Mouse (Mus musculus): ENCODE results near the gene Ust.
"Not testable (repeated sequence)": the region's sequence is repeated elsewhere in the genome, so short reads cannot be mapped to it uniquely, and the experiment has no call there.

Gene Ust

DNA sequence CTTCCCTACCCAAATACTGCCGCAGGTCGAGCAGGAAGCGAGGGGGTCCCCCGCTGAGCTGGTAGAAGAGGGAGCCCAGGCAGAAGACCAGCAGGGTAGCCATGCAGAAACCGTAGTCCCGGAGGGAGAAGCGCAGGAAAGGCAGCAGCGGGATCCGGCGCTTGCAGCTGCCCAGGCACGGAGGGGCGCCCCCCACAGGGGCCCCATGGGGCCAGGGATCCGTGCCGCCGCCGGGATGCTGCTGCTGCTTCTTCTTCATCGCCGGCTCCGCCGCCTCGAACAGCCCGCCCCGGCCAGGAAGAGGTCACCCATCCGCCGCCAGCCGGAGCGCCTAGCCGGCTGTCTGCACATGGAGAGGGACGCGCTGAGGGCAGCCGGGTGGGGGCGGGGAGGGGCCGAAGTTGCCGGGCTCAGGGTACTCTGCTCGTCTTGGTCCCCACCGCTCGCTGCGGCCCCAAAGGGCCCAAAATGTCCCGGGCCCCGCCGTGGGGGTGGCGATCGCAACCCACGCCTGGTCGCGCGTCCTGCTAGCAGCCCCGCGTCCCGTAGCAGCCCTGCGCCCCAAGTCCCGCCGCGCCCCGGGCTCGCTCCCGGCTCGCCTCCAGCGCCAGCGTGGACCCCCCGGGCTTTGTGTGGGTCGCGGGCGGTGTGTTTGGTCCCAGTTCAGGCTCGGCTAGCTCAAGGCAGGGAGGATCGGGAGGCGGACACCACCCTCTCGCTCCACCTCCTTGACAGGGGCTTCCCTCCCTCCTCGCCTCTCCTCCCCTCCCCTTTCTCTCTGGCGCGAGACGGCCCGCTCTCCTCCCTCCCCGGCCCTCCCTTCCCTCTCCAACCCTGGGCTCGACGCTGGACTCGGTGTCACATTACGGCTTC lies at the start of gene Ust:
TSS of gene Ust (minus strand) at position 685 of the 873 bp plus-strand sequence.
- in situ Hi-C loops (cut with MboI, MseI): loop anchor here (25.0 kb wide), 1 partner anchor 681 kb away; the partner anchor contains the start of gene Zc3h12d

DNA sequence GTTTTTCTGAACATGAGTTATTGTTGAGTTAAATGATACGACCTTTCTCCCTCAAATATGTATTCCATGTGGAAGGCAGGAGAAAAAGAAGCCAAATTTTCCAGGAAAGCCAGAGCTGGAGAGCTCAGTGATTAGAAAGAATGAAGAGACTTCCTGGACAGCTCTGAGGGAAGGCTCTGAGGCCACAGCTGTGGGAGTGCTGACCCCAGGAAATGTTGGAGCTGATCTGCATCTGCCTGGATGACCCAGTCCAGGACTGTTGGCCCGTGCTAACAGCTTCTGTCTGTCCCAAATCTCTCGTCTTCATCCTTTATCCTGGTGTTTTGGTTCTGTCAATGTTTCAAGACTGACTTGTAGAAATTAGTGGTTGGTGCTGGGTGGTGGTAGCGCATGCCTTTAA lies 42.7 kb upstream of the Ust start:
- in situ Hi-C loops (cut with MboI, MseI): no loop called here

DNA sequence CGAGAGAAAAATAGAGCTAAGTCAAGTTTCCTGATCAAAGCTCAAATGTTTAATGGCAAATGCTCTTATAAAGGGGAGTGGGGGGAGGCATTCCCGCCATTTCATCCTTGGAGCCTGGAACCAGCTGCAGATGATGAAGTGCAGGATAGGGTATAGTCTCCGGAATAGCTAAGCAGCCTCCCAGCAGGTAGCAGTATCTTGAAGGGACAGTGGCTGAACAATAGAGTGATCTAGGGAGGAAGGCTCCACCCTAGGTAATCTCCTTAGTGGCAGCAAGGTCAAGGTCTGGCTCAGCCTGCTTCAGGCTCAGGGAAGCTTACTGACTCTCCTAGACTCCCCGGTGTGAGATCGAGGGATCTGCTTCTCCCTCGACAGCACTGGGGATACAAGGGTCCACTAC lies 40.9 kb upstream of the Ust start:
- in situ Hi-C loops (cut with MboI, MseI): not testable (repeated sequence)

GRCm38 (mm10) chr10:8552239-8552638 lies 33.6 kb upstream of the Ust start:
- in situ Hi-C loops (cut with MboI, MseI): not testable (repeated sequence)

DNA sequence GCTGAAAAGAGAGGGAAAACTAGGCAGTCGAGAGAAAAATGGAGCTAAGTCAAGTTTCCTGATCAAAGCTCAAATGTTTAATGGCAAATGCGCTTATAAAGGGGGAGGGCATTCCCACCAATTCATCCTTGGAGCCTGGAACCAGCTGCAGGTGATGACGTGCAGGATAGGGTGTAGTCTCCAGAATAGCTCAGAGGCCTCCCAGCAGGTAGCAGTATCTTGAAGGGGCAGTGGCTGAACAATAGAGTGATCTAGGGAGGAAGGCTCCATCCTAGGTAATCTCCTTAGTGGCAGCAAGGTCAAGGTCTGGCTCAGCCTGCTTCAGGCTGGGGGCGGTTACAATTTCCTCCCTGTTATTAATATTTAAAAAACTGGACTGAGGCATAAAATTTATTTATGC lies 33.0 kb upstream of the Ust start:
- in situ Hi-C loops (cut with MboI, MseI): not testable (repeated sequence)

DNA sequence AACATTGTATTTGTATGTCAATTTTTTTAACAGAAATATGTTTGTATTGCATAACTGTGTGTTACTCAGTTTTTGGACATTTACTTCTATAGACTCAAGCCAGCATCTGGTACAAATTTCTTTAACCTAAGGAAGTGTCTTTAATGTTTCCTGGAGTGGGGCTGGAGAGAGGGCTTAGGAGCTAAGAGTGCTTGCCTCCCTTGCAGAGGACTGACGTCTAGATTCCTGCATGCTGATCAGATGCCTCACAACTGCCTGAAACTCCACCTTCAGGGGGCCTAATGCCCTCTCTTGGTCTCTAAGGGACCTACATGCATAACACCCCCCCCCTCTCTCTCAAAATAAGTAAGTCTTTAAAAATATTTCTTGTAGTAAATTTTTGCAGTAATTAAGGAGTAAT lies 22.9 kb upstream of the Ust start:
- in situ Hi-C loops (cut with MboI, MseI): no loop called here

GRCm38 (mm10) chr10:8535445-8535844 lies 16.8 kb upstream of the Ust start:
- in situ Hi-C loops (cut with MboI, MseI): no loop called here

GRCm38 (mm10) chr10:8531651-8532050 lies 13.0 kb upstream of the Ust start:
- in situ Hi-C loops (cut with MboI, MseI): no loop called here

- in situ Hi-C loops (cut with MboI, MseI): no loop called here
Observed at GRCm38 (mm10) chr10:8530505-8531051, 12.0 kb upstream of the Ust start.

GRCm38 (mm10) chr10:8529173-8529572 lies 10.5 kb upstream of the Ust start:
- in situ Hi-C loops (cut with MboI, MseI): loop anchor here (10.0 kb wide), 1 partner anchor 204 kb away; no protein-coding TSS in a partner anchor

DNA sequence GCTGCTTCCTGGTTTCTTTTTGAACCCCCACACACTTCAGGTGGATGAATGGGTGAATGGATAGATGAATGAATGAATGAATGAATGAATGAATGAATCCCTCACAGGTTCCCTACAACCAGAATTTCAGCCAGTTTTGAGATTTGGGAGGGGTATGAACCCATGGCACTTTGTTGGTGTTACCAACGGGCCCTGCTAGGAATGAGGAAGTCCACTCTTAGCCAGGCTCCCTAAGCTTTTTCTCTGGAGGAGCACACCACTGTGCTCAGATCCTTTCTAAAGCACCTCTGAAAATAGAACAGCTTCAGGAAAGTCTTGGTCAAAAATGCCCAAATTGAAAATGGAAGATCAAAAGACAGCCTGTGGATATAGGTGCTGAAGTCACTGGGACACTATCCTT lies 6.7 kb upstream of the Ust start:
- in situ Hi-C loops (cut with MboI, MseI): loop anchor here (10.0 kb wide), 1 partner anchor 201 kb away; no protein-coding TSS in a partner anchor

- in situ Hi-C loops (cut with MboI, MseI): loop anchor here (10.0 to 25.0 kb wide), 2 partner anchors 197 to 684 kb away; partner anchors contain the start of gene Zc3h12d
Observed at GRCm38 (mm10) chr10:8521536-8521935, 2.9 kb upstream of the Ust start.

GRCm38 (mm10) chr10:8520766-8521395 lies 2.3 kb upstream of the Ust start:
- in situ Hi-C loops (cut with MboI, MseI): loop anchor here (10.0 to 25.0 kb wide), 2 partner anchors 196 to 684 kb away; partner anchors contain the start of gene Zc3h12d

GRCm38 (mm10) chr10:8519014-8519491 lies 428 bp upstream of the Ust start:
- in situ Hi-C loops (cut with MboI, MseI): loop anchor here (25.0 kb wide), 1 partner anchor 682 kb away; the partner anchor contains the start of gene Zc3h12d

DNA sequence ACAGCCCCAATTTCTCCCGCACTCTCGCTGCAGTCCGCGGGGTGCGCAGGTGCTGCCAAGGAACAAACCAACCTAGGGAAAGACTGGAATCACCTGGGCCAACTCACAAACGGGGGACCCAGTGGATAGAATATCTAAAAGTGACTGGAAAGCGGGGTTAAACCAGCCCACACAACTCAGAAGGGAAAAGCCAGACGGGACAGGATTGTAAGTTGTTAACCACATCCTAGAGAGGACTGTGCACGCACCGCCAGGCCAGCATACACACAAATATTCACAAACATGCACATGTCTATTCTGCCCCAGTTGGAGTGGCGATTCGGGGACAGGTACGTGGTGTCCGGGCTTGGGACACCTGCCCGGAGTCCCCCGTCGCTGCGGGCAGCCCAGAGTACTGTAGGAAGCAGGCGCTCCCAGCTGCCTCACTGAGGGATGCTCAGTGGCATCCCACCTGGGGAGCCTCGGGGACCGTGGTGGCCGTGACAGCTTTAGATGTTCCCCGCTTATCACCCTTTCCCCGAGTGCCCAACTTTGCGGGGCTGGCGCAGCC lies 959 bp downstream of the Ust start:
- in situ Hi-C loops (cut with MboI, MseI): loop anchor here (25.0 kb wide), 1 partner anchor 680 kb away; the partner anchor contains the start of gene Zc3h12d

- in situ Hi-C loops (cut with MboI, MseI): loop anchor here (25.0 kb wide), 1 partner anchor 680 kb away; the partner anchor contains the start of gene Zc3h12d
Observed at GRCm38 (mm10) chr10:8516916-8517524, 1.6 kb downstream of the Ust start.

- in situ Hi-C loops (cut with MboI, MseI): loop anchor here (25.0 kb wide), 1 partner anchor 676 kb away; the partner anchor contains the start of gene Zc3h12d
Observed at GRCm38 (mm10) chr10:8513690-8514089, 4.9 kb downstream of the Ust start.

DNA sequence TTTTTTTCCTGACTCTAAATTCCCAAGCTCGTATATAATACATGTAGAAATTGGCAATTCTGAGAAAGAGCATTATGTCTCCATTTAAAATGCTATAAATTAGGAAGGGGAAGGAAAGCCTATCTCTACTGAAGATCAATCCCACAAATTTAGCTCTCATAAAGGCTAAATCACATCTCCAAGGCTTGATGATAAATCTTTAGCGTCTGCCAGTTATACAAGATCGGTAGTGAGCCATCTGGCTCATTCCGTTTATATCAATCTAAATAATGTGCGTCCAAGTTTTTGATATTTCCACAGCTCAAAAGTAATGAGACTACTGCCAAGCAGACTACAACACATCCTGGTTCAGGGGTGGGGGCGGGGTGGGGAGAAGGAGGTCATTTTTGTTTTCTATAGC lies 6.4 kb downstream of the Ust start:
- in situ Hi-C loops (cut with MboI, MseI): loop anchor here (25.0 kb wide), 1 partner anchor 675 kb away; the partner anchor contains the start of gene Zc3h12d

DNA sequence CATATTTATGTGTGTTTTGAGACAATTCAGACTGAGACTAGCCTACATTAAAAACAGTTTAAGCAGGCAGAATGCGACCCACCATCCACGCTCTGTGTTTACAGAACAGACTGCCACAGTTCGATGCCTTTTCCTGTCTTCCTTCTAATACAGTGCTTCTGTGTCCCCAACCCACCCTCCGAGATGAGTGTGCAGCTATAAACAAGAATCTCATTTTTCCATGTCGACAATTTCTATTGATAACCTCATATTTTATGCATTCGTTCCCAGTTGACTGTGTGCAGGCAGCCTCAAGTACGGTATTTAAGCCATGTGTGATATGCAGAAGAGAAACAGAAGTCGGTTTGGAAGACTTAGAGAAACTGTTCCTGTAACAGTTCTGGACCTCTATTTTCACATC lies 6.9 kb downstream of the Ust start:
- in situ Hi-C loops (cut with MboI, MseI): loop anchor here (25.0 kb wide), 1 partner anchor 674 kb away; the partner anchor contains the start of gene Zc3h12d

GRCm38 (mm10) chr10:8506247-8506573 lies 12.4 kb downstream of the Ust start:
- in situ Hi-C loops (cut with MboI, MseI): loop anchor here (25.0 kb wide), 1 partner anchor 669 kb away; the partner anchor contains the start of gene Zc3h12d

All from regulatory T cell (primary cell).